Mouse (Mus musculus) neural tube, embryonic 15.5 days (tissue): Measurements from ENCODE around the gene Mrps7. TPM values are rescaled to one million over a fixed set of nuclear protein-coding genes. Genes with fewer than 3 reads are reported as not detected.
A peak's percentile ranks its signal among the peaks of the same experiment; 100 is the strongest.

Experiments
- ATAC-seq: fragments of 200-750 bp; cut with Nextera tagmentation; 2 replicates; pipeline ENCODE4 v1.8.0; 2017; ENCODE audit warnings: mild to moderate bottlenecking, moderate TSS enrichment, moderate library complexity; ENCODE audit not compliant: low FRiP score
- H3K27ac ChIP-seq: fragments of 300-500 bp; sonication (generic); replicated peaks from 2 replicates; pipeline ENCODE4 v1.5.1; 2015; ENCODE audit warnings: mild to moderate bottlenecking, inconsistent platforms
- H3K27me3 ChIP-seq: fragments of 300-500 bp; sonication (generic); replicated peaks from 2 replicates; pipeline ENCODE4 v1.6.1; 2015; ENCODE audit warnings: inconsistent platforms
- H3K36me3 ChIP-seq: fragments of 300-500 bp; sonication (generic); 2 replicates; pipeline ENCODE4 v1.6.1; 2015; ENCODE audit warnings: inconsistent platforms
- H3K4me1 ChIP-seq: fragments of 300-500 bp; sonication (generic); 2 replicates; pipeline ENCODE4 v1.6.1; 2015; ENCODE audit warnings: inconsistent platforms
- H3K4me2 ChIP-seq: fragments of 300-500 bp; sonication (generic); 2 replicates; pipeline ENCODE4 v1.6.1; 2015; ENCODE audit warnings: inconsistent platforms, mild to moderate bottlenecking, moderate library complexity
- H3K4me3 ChIP-seq: fragments of 300-500 bp; sonication (generic); replicated peaks from 2 replicates; pipeline ENCODE4 v1.5.1; 2015; ENCODE audit warnings: mild to moderate bottlenecking, inconsistent platforms
- H3K9ac ChIP-seq: fragments of 300-500 bp; sonication (generic); replicated peaks from 2 replicates; pipeline ENCODE4 v1.6.1; 2015; ENCODE audit warnings: mild to moderate bottlenecking, inconsistent platforms
- H3K9me3 ChIP-seq: fragments of 300-500 bp; sonication (generic); replicated peaks from 2 replicates; pipeline ENCODE4 v1.6.1; 2016; ENCODE audit warnings: inconsistent platforms
- WGBS: fragments of 180-500 bp; shearing (Covaris S2); methylation state at CpG from one replicate; pipeline ENCODE4 v1.1.7; 2015; ENCODE audit warnings: mixed read lengths; 5-methylcytosine and 5-hydroxymethylcytosine counted together
- polyA plus RNA-seq: library from polyadenylated mRNA; unstranded; fragments of >200 nt; fragmentation: Nextera tagmentation; extraction: Ambion mirVana; gene quantifications from 2 replicates; pipeline ENCODE4 v1.2.1, GENCODE M21; 2015

Gene Mrps7
- polyA plus RNA-seq, 1 experiment from 2014 or later = 81.0 TPM

DNA sequence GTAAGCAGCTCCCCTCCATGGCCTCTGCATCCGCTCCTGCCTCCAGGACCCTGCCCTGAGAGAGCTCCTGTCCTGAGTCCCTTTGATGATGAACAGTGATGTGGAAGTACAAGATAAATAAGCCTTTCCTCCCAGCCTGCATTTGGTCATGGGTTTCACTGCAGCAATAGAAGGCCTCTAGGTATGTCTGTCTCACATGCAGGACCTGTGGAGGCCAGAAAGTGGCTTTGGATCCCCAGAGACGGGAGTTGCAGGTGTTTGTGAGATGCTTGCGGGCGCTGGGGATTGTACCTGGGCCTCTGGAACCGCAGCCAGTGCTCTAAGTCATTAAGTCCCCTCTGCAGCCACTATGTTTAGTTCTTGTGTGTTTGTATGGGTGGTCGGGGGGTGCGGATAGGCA, 16.2 kb downstream of the Mrps7 start:
- Histone ChIP-seq H3K36me3 (peaks cover 56% of the 10 kb centered on the region), H3K4me3 (no peak overlapping the region), H3K9ac (no peak overlapping the region), H3K4me1 (no peaks in the 10 kb centered on the region), H3K27me3 (no peaks in the 10 kb centered on the region), H3K27ac (no peak overlapping the region), H3K4me2 (no peak overlapping the region), H3K9me3 (no peaks in the 10 kb centered on the region)
- 95% methylated on average over 7 of the region's 7 CpGs for WGBS
- no peak for ATAC-seq

DNA sequence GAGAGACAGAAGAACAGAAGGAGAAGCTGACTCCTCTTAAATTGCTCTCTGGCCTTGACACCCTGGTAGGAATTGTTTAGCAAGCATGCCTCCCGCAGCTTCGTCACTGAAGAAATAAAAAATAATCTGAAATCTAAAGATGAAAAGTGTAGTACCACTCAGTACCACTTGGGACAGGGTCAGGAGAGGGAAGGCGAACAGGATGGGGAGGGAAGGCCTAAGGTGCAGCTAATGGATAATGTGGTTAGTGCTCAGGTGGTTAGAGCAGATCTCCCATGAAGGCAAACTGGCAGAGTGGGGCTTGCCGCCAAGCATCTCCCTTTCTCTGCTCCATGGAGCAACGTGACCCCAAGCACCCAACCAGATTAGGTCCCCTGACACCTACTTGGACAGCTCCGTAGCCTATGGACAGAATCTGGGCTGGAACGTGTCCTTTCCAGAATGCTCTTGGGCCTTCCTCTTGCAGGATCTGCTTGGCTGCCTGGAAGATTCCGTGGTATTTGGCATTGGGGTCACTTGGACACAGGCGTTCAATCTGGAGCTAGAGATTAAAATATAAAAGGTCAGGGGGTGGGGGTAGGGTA, 19.9 kb downstream of the Mrps7 start:
- Histone ChIP-seq H3K27ac (no peak overlapping the region), H3K36me3 (peaks cover 42% of the 10 kb centered on the region), H3K9me3 (no peaks in the 10 kb centered on the region), H3K4me1 (peaks cover 23% of the 10 kb centered on the region), H3K4me2 (no peak overlapping the region), H3K4me3 (no peak overlapping the region), H3K27me3 (no peaks in the 10 kb centered on the region), H3K9ac (no peak overlapping the region)
- 80% methylated on average over 9 of the region's 9 CpGs for WGBS
- ATAC-seq = no peak

DNA sequence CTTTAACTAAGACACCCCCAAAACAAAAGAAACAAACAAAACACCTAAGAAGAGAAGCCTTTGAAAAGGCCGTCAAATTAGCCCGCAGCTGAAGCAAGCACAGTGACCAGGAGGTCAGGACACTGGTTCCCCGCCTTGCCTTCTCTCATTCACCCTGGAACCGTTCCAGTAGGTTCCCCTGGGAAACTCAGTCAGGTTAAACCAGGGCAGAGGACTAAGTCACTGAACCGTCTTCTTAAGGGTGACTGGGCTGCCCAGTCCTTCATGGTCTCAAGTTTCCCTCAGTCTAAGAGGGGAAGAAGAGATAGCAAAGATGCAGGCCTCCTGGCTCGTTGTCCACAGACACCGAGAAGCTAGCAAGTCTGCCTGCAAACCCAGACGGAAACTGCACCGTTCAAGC, 22.2 kb downstream of the Mrps7 start:
- 81% methylated on average over 9 of the region's 9 CpGs for WGBS
- ATAC-seq = no peak
- no peak overlapping the region for H3K4me3 ChIP-seq

DNA sequence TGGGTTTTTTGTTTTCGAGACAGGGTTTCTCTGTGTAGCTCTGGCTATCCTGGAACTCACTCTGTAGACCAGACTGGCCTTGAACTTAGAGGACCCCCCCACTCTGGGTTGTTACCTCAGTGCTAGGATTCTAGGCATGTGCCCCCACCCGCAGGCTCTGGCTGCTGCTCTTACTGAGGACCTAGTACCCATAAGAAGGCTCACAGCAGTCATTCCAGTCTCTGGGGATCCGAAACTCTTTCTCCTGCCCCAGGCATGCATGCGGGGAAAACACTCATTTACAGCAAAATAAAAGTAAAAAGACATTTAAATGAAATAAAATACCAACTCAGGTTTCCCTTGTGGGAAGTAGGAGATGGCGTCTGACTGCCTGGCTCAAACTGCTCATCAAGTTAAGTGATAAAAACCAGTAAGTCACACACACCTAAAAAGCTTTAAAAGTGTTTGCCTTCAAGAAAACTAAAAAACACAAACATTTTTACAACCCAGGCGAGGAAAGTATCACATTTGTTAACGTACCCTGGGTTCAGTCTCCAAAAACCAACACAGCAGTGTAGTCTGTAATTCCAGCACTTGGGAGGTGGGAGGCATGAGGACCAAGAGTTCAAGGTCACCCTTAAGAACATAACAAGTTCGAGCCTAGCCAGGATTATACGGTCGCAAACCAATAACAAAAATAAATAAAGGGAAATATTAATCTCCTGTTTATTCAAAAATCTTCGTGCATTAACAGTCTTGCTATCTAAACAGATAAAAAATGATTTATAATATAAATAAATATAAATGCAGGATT, 23.3 kb downstream of the Mrps7 start:
- Histone ChIP-seq H3K27ac (peak overlapping the region; percentile 73; the same call in 1 of the 2 replicates), H3K36me3 (peaks cover 16% of the 10 kb centered on the region), H3K9me3 (no peaks in the 10 kb centered on the region), H3K4me1 (peaks cover 25% of the 10 kb centered on the region), H3K27me3 (no peaks in the 10 kb centered on the region), H3K4me2 (peak overlapping the region; percentile 90), H3K4me3 (peak overlapping the region; percentile 80), H3K9ac (peak overlapping the region; percentile 66)
- ATAC-seq = no peak
- WGBS = 51% methylated on average over 11 of the region's 11 CpGs

More for the DNA sequence above, 22.2 kb downstream of the Mrps7 start:
- H3K9me3 ChIP-seq = no peaks in the 10 kb centered on the region
- no peak overlapping the region for H3K9ac ChIP-seq
- H3K27me3 ChIP-seq = no peaks in the 10 kb centered on the region
- H3K4me1 ChIP-seq = peaks cover 25% of the 10 kb centered on the region
- no peak overlapping the region for H3K4me2 ChIP-seq
- H3K27ac ChIP-seq = no peak overlapping the region
- peaks cover 21% of the 10 kb centered on the region for H3K36me3 ChIP-seq

DNA sequence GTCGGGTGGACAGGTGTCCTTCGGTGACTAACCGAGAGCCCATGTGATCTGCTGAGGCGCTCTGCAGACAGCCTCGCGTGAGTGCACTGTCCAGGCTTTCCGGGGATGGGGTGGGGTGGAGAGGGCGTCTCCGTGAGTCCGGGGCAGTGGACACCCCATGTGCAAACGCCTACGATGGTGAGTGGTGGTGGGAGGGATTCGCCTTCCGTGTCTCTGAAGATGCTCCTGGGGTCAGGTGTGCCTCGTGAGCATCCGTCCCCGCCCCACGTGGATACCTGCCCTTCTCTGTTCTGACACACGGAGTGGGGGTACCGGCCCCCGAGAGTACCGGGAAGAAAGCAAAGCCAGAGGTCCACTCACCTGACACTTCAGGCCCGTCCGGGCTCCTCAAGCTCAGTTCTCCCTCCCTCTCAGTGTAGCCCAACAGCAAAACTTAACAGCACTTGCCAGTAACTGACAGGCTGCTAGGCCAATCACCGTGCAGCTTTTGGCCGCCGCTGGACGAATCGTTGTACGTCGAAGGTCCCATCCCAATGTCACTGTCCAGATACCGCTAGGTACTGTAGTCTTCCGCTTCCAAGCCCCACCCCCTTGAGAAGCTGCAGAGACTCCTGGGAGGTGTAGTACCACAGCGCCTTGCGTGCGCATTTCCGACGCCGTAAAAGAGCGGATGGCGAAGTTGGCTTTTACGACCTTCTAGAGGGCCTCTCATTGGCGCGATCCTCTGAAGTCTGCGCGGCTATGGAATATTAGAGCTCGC, 24.2 kb downstream of the Mrps7 start, which contains the start of gene Slc25a19:
Gene Slc25a19 (minus strand): TSS at position 591 of the 760 bp plus-strand sequence.
- peak within 1 kb of the TSS; percentile 80 for H3K4me3 ChIP-seq
- peaks cover 25% of the 10 kb centered on the region for H3K4me1 ChIP-seq
- H3K9ac ChIP-seq = peak within 1 kb of the TSS; percentile 66
- peak within 1 kb of the TSS; percentile 73 for H3K27ac ChIP-seq
- under 1% methylated on average over 47 of the region's 47 CpGs for WGBS
- no peaks in the 10 kb centered on the region for H3K27me3 ChIP-seq
- peaks cover 8% of the 10 kb centered on the region for H3K36me3 ChIP-seq
- ATAC-seq = peak; percentile 99
- H3K4me2 ChIP-seq = peak within 1 kb of the TSS; percentile 90
- H3K9me3 ChIP-seq = no peaks in the 10 kb centered on the region

DNA sequence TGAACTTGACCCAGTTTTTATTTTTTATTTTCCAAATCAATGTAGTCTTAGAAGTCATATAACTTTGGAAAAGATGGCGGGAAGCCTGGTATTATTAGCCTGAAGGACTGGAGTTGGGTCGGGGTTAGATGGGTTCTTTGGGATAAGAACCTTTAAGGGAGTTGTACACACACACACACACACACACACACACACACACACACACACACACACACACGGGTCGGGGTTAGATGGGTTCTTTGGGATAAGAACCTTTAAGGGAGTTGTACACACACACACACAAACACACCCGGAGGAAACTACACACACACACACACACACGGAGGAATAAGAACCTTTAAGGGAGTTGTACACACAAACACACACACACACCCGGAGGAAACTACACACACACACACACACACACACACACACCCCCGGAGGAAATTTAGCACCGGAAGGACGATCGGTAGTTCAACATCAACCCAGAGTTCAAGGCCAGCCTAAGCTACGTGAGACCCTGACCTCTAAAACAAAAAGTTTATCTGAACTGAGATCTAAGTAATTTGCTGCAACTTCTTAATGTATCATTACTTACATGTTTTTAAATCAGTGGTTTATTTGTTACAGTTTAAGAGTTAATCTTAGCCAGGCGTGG, 24.9 kb downstream of the Mrps7 start:
- H3K4me3 ChIP-seq = peak overlapping the region; percentile 80
- H3K9me3 ChIP-seq = no peaks in the 10 kb centered on the region
- peak overlapping the region; percentile 90 for H3K4me2 ChIP-seq
- H3K36me3 ChIP-seq = peaks cover 2% of the 10 kb centered on the region
- H3K4me1 ChIP-seq = peaks cover 25% of the 10 kb centered on the region
- peak; percentile 6; the same call in 1 of the 2 replicates for ATAC-seq
- no peaks in the 10 kb centered on the region for H3K27me3 ChIP-seq
- H3K27ac ChIP-seq = 0 out of 2 replicates have a peak overlapping the region, but pooled peaks have one; percentile 25
- WGBS = 52% methylated on average over 13 of the region's 13 CpGs
- H3K9ac ChIP-seq = 0 out of 2 replicates have a peak overlapping the region, but pooled peaks have one; percentile 6

DNA sequence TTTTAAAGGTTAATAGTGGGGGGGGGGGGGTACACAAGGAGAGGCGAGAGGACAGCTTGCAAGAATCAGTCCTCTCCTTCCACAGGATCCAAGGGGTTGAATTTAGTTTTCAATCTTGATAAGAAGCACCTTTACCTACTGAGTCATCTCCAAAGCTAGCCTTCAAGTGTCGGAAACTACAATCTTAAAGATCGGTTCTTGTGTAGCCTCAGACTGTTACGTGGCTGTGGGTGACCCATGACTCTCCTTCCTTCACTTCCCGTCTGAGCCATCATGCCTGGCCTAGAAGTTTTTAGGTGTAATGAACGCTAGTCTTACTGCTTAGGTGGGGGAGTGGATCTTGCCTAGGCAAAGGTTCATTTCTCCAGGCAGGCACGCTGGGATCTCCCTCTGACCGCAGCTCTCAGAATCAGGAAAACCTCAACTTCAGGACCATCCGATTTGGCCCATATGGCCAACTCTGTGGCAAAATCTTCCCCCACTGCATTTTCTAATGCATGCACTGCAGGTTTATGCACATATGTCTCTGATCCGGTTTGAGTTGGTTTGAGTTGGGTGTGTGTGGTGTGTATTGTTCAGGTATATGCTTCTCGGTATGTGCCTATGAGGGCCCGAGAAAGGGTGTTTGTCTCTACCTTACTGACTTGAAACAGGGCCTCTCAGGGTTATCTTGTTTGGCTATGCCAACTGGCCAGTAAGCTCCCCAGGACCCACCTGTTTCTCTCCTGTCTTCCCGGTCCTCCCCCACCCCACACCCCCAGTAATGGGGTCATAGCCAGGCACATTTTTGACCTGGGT, 26.2 kb downstream of the Mrps7 start:
- Histone ChIP-seq H3K36me3 (no peaks in the 10 kb centered on the region), H3K9ac (no peak overlapping the region), H3K4me3 (no peak overlapping the region), H3K4me2 (no peak overlapping the region), H3K4me1 (peaks cover 25% of the 10 kb centered on the region), H3K9me3 (no peaks in the 10 kb centered on the region), H3K27me3 (no peaks in the 10 kb centered on the region), H3K27ac (no peak overlapping the region)
- ATAC-seq = no peak
- WGBS = 87% methylated on average over 13 of the region's 13 CpGs

DNA sequence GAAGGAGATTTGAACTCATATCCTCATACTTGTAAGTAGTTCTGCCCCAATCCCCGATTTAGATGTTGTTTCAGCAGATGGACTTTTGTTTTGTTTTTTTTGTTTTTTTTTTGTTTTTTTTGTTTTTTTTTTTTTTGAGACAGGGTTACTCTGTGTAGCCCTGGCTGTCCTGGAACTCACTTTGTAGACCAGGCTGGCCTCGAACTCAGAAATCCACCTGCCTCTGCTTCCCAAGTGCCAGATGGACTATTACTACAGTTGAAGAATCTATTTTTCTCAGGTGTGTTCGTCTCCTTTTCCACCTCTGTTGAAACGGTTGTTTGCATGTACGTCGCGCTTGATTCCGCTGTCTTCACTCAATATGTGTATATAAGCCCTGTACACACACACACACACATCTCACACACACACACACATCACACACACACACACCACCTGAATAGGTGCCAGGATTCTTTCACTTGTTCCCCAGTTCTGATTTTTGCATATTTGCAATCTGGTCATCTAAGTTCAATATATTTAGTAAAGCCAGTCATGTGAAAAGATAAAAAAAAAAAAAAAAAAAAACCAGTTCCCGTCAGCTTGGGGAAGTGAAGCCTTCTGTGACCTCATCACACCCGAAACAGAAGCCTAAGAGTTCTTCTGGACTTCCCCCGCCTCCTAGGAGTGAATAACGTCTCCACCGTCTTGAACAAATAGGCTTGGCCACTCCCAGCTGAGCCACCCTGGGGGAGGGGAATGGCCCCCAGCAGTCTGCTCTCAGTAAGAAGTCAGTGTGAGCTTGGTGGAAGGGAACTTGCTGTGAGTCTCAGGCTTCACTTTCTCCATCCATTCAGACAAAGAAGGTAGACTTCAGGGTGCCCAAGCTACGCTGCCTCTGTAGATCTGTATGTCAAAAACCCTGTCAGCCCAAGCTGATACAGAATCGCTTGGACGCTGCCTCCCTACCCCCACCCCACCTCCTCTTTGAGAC, 27.1 kb downstream of the Mrps7 start:
- Histone ChIP-seq H3K4me3 (no peak overlapping the region), H3K27ac (no peak overlapping the region), H3K4me1 (peaks cover 22% of the 10 kb centered on the region), H3K4me2 (no peak overlapping the region), H3K9me3 (no peaks in the 10 kb centered on the region), H3K36me3 (no peaks in the 10 kb centered on the region), H3K27me3 (no peaks in the 10 kb centered on the region), H3K9ac (no peak overlapping the region)
- no peak for ATAC-seq
- 54% methylated on average over 16 of the region's 16 CpGs for WGBS

DNA sequence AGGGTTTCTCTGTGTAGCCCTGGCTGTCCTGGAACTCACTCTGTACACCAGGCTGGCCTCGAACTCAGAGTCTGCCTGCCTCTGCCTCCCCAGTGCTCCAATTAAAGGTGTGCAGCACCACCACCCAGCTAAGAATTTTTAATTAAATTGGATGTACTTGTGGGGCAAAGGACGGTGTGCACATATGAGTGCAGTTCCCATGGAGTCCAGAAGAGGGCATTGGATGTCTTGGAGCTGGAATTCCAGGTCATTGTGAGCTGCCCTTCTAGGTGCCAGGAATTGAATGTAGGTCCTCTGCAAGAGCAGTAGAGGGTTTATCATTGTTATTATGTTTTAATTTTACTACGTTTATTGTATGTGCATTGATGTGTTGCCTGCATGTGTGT, 27.8 kb downstream of the Mrps7 start:
- Histone ChIP-seq H3K27me3 (no peaks in the 10 kb centered on the region), H3K27ac (no peak overlapping the region), H3K4me3 (no peak overlapping the region), H3K9me3 (no peaks in the 10 kb centered on the region), H3K4me2 (no peak overlapping the region), H3K9ac (no peak overlapping the region), H3K4me1 (peaks cover 16% of the 10 kb centered on the region), H3K36me3 (no peaks in the 10 kb centered on the region)
- WGBS = 20% methylated on average over 3 of the region's 3 CpGs
- no peak for ATAC-seq

DNA sequence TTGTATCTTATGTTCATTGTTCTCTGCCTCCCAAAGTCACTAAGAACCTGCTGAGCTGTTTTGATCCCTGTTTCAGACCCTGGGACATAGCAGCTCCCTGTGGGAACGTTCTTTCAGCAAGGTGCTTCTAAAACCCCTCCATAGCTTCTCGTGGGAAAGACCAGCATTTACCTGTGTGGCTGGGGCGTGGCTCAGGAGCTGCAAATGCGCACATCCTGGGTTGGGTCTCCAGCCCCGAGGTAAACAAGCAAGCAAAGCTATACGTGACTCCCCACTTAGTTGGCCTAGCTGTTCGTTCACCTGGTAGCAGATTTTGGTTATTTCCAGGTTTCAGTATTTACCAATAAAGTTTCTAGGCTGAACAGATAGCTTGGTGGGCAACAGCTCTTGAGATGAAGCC, 28.5 kb downstream of the Mrps7 start:
- H3K9me3 ChIP-seq = no peaks in the 10 kb centered on the region
- no peaks in the 10 kb centered on the region for H3K27me3 ChIP-seq
- no peaks in the 10 kb centered on the region for H3K36me3 ChIP-seq
- ATAC-seq = no peak
- no peak overlapping the region for H3K27ac ChIP-seq
- H3K4me2 ChIP-seq = no peak overlapping the region
- H3K4me1 ChIP-seq = peaks cover 8% of the 10 kb centered on the region
- WGBS = 83% methylated on average over 7 of the region's 7 CpGs
- no peak overlapping the region for H3K9ac ChIP-seq
- no peak overlapping the region for H3K4me3 ChIP-seq
